Mouse (Mus musculus): ENCODE measurements around the gene Fam83f.

GRCm38 (mm10) chr15:80630711-80631110 is 40.9 kb upstream of the Fam83f start:
- no peak for TF ChIP-seq CTCF (IDR thresholded peaks at IDR 0.05; ENCODE audit: low read depth)
- no peak for TF ChIP-seq EP300 (IDR thresholded peaks at IDR 0.05; ENCODE audit: low read depth)
